Mouse (Mus musculus): ENCODE results near the gene Arid5a. TPM values are rescaled to one million over a fixed set of nuclear protein-coding genes. Genes with fewer than 3 reads are reported as not detected.

The Arid5a gene
- total RNA-seq (2023) = 233 to 249 TPM (median 244 TPM) in 4 replicates

GRCm38 (mm10) chr1:36307495-36308280 is at the start of gene Arid5a:
Arid5a (plus strand) TSS chr1:36307733.

GRCm38 (mm10) chr1:36274455-36274854 is 33.1 kb upstream of the Arid5a start, which contains the start of gene Neurl3:
Neurl3 (minus strand) TSS chr1:36274679.

GRCm38 (mm10) chr1:36368969-36369645 is 61.6 kb downstream of the Arid5a start, which contains the start of gene Kansl3:
Kansl3 (minus strand) TSS chr1:36369181.

GRCm38 (mm10) chr1:36371934-36372845 is 64.7 kb downstream of the Arid5a start, which contains the start of gene Fer1l5:
Fer1l5 (plus strand) TSS chr1:36372291.

Other genes with a start within 250 kb of the Arid5a start
- 43.2 to 51.5 TPM (median 45.7 TPM) in 4 replicates for gene Hs6st1, start 239.3 kb upstream of the Arid5a start, total RNA-seq (2023)
- gene Uggt1, start 63.0 kb upstream of the Arid5a start, total RNA-seq (2023) = 90.2 to 103 TPM (median 97.8 TPM) in 4 replicates
- 103 to 121 TPM (median 115 TPM) in 4 replicates for gene Neurl3, start 33.1 kb upstream of the Arid5a start, total RNA-seq (2023)
- gene Kansl3, start 61.4 kb downstream of the Arid5a start, total RNA-seq (2023) = 68.6 to 79.9 TPM (median 77.0 TPM) in 4 replicates
- gene Fer1l5, start 64.6 kb downstream of the Arid5a start, total RNA-seq (2023) = not detected in 4 replicates
- 24.6 to 28.0 TPM (median 27.5 TPM) in 4 replicates for gene Lman2l, start 137.5 kb downstream of the Arid5a start, total RNA-seq (2023)
- 22.1 to 25.6 TPM (median 23.2 TPM) in 4 replicates for gene Cnnm4, start 163.9 kb downstream of the Arid5a start, total RNA-seq (2023)
- gene Cnnm3, start 204.1 kb downstream of the Arid5a start, total RNA-seq (2023) = 24.6 to 31.6 TPM (median 27.0 TPM) in 4 replicates
- 17.2 to 24.3 TPM (median 21.7 TPM) in 4 replicates for gene Ankrd23, start 229.2 kb downstream of the Arid5a start, total RNA-seq (2023)
- gene Gm42417, start 231.7 kb downstream of the Arid5a start, total RNA-seq (2023) = not detected in 4 replicates
- gene Ankrd39, start 239.7 kb downstream of the Arid5a start, total RNA-seq (2023) = 14.3 to 19.2 TPM (median 17.0 TPM) in 4 replicates